Mouse (Mus musculus) midbrain, embryonic 16.5 days (tissue): Measurements from ENCODE around the gene Cntrl. TPM values are rescaled to one million over a fixed set of nuclear protein-coding genes. Genes with fewer than 3 reads are reported as not detected.

Experiments used
- ATAC-seq: fragments of 200-750 bp; cut with Nextera tagmentation; 2 replicates; pipeline ENCODE4 v1.8.0; 2017; ENCODE audit warnings: moderate TSS enrichment
- H3K27ac ChIP-seq: fragments of 300-500 bp; sonication (generic); 2 replicates; pipeline ENCODE4 v1.5.1; 2014; ENCODE audit warnings: mild to moderate bottlenecking, low read length, mixed read lengths
- H3K27me3 ChIP-seq: fragments of 300-500 bp; sonication (generic); 2 replicates; pipeline ENCODE4 v1.6.1; 2014; ENCODE audit warnings: low read depth, low read length, mixed read lengths; ENCODE audit not compliant: control insufficient read depth, insufficient read depth
- H3K36me3 ChIP-seq: fragments of 300-500 bp; sonication (generic); 2 replicates; pipeline ENCODE4 v1.6.1; 2014; ENCODE audit warnings: mild to moderate bottlenecking, low read length, moderate library complexity, mixed read lengths; ENCODE audit not compliant: control insufficient read depth, insufficient read depth
- H3K4me1 ChIP-seq: fragments of 300-500 bp; sonication (generic); 2 replicates; pipeline ENCODE4 v1.6.1; 2014; ENCODE audit warnings: mild to moderate bottlenecking, low read length, mixed read lengths; ENCODE audit not compliant: control insufficient read depth, insufficient read depth
- H3K4me2 ChIP-seq: fragments of 300-500 bp; sonication (generic); 2 replicates; pipeline ENCODE4 v1.6.1; 2014; ENCODE audit warnings: mild to moderate bottlenecking, low read length, mixed read lengths
- H3K4me3 ChIP-seq: fragments of 300-500 bp; sonication (generic); 2 replicates; pipeline ENCODE4 v1.5.1; 2014; ENCODE audit warnings: low read depth, mild to moderate bottlenecking, low read length, moderate library complexity, mixed read lengths
- H3K9ac ChIP-seq: fragments of 300-500 bp; sonication (generic); 2 replicates; pipeline ENCODE4 v1.6.1; 2014; ENCODE audit warnings: low read depth, low read length, mixed read lengths
- H3K9me3 ChIP-seq: fragments of 300-500 bp; sonication (generic); replicated peaks from 2 replicates; pipeline ENCODE4 v1.6.1; 2014; ENCODE audit warnings: mild to moderate bottlenecking, low read length, mixed read lengths; ENCODE audit not compliant: control insufficient read depth, poor library complexity, severe bottlenecking
- WGBS: fragments of 180-500 bp; shearing (Covaris S2); extraction: QIAGEN DNeasy Blood & Tissue Kit; methylation state at CpG from one replicate; pipeline ENCODE4 v1.1.7; 2014; 5-methylcytosine and 5-hydroxymethylcytosine counted together
- polyA plus RNA-seq: library from polyadenylated mRNA; unstranded; fragments of >200 nt; fragmentation: Nextera tagmentation; extraction: Ambion mirVana; gene quantifications from 2 replicates; pipeline ENCODE4 v1.2.1, GENCODE M21; 2015

Cntrl gene
- polyA plus RNA-seq, 1 experiment from 2014 or later, result 10.6 TPM

DNA sequence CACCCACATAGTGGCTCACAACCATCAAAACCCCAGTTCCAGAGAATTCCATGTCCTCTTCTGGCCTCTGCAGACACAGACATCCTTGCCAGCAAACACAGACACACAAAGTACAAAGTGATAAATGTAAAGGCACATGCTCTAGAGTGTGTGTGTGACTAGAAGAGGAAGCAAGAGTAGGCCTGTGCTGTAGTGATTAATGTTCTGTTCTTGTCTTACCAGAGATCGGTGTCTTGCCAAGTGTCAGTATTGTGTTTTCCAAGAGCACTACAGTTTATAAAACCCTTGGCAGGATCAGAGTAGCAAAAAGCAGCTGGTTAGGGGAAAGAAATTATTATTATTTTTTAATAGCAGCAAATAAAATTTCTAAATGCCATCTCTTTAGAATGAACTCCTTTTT is 29.3 kb downstream of the Cntrl start:
- H3K27me3 ChIP-seq, result no peaks in the 10 kb centered on the region
- H3K4me3 ChIP-seq, result no peak overlapping the region
- no peaks in the 10 kb centered on the region for H3K4me1 ChIP-seq
- 100% methylated on average over 1 of the region's 1 CpGs for WGBS
- no peak overlapping the region for H3K27ac ChIP-seq
- no peak overlapping the region for H3K4me2 ChIP-seq
- H3K9me3 ChIP-seq, result no peaks in the 10 kb centered on the region
- H3K36me3 ChIP-seq, result peaks cover 15% of the 10 kb centered on the region; the same call in 1 of the 2 replicates
- no peak overlapping the region for H3K9ac ChIP-seq
- no peak for ATAC-seq

GRCm38 (mm10) chr2:35141673-35142072 is 32.4 kb downstream of the Cntrl start:
- Histone ChIP-seq H3K4me2 (no peak overlapping the region), H3K27ac (no peak overlapping the region), H3K27me3 (no peaks in the 10 kb centered on the region), H3K4me3 (no peak overlapping the region), H3K36me3 (peaks cover 20% of the 10 kb centered on the region), H3K4me1 (no peaks in the 10 kb centered on the region), H3K9me3 (no peaks in the 10 kb centered on the region), H3K9ac (no peak overlapping the region)
- no peak for ATAC-seq
- 95% methylated on average over 3 of the region's 3 CpGs for WGBS

- peaks cover 33% of the 10 kb centered on the region for H3K36me3 ChIP-seq
- no peak overlapping the region for H3K9ac ChIP-seq
- no peak for ATAC-seq
- H3K4me1 ChIP-seq, result no peaks in the 10 kb centered on the region
- no peaks in the 10 kb centered on the region for H3K27me3 ChIP-seq
- H3K9me3 ChIP-seq, result no peaks in the 10 kb centered on the region
- no peak overlapping the region for H3K4me2 ChIP-seq
- no peak overlapping the region for H3K4me3 ChIP-seq
- WGBS, result 94% methylated on average over 10 of the region's 10 CpGs
- no peak overlapping the region for H3K27ac ChIP-seq
Observed at GRCm38 (mm10) chr2:35148806-35149205, 39.5 kb downstream of the Cntrl start.

- no peaks in the 10 kb centered on the region for H3K9me3 ChIP-seq
Observed at GRCm38 (mm10) chr2:35151303-35151882, 42.1 kb downstream of the Cntrl start.

GRCm38 (mm10) chr2:35153179-35153578 is 43.9 kb downstream of the Cntrl start:
- H3K4me3 ChIP-seq, result no peak overlapping the region
- no peak for ATAC-seq
- H3K9me3 ChIP-seq, result no peaks in the 10 kb centered on the region
- peaks cover 37% of the 10 kb centered on the region for H3K36me3 ChIP-seq
- H3K27me3 ChIP-seq, result no peaks in the 10 kb centered on the region
- WGBS, result 92% methylated on average over 6 of the region's 6 CpGs
- H3K4me1 ChIP-seq, result no peaks in the 10 kb centered on the region
- no peak overlapping the region for H3K27ac ChIP-seq
- H3K4me2 ChIP-seq, result no peak overlapping the region
- no peak overlapping the region for H3K9ac ChIP-seq

More at GRCm38 (mm10) chr2:35151303-35151882, 42.1 kb downstream of the Cntrl start:
- Histone ChIP-seq H3K36me3 (peaks cover 40% of the 10 kb centered on the region), H3K4me3 (no peak overlapping the region), H3K27me3 (no peaks in the 10 kb centered on the region), H3K9ac (no peak overlapping the region), H3K4me1 (no peaks in the 10 kb centered on the region), H3K27ac (no peak overlapping the region), H3K4me2 (no peak overlapping the region)
- no peak for ATAC-seq
- 96% methylated on average over 13 of the region's 13 CpGs for whole genome bisulfite sequencing

- Histone ChIP-seq H3K9ac (no peak overlapping the region), H3K36me3 (peaks cover 36% of the 10 kb centered on the region), H3K4me2 (no peak overlapping the region), H3K4me1 (no peaks in the 10 kb centered on the region), H3K9me3 (no peaks in the 10 kb centered on the region), H3K27me3 (no peaks in the 10 kb centered on the region), H3K4me3 (no peak overlapping the region), H3K27ac (no peak overlapping the region)
- WGBS, result 91% methylated on average over 8 of the region's 8 CpGs
- no peak for ATAC-seq
Observed at GRCm38 (mm10) chr2:35153844-35154554, 44.7 kb downstream of the Cntrl start.

DNA sequence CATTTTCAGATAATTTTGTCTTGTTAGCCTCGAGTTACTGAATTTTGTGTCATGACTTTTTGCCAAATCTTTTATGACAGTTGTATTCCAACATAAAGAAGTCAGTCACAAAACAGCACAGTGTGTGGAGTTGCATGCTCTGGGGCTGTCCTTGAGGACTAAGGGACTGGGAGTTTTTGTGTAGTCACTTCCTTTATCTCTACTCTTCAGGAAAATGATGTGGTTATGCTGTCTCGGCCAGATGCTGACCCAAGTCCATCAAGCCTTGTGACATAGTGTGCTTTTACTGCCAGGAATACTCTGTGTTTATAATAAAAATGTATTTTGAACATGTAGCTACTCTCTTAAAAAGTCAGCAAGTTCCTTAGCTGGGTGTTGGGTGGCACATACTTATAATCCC is 47.7 kb downstream of the Cntrl start:
- ATAC-seq, result no peak
- H3K4me3 ChIP-seq, result no peak overlapping the region
- peaks cover 23% of the 10 kb centered on the region for H3K36me3 ChIP-seq
- H3K27me3 ChIP-seq, result no peaks in the 10 kb centered on the region
- no peak overlapping the region for H3K4me2 ChIP-seq
- H3K9me3 ChIP-seq, result no peaks in the 10 kb centered on the region
- no peak overlapping the region for H3K9ac ChIP-seq
- WGBS, result 93% methylated on average over 2 of the region's 2 CpGs
- no peak overlapping the region for H3K27ac ChIP-seq
- H3K4me1 ChIP-seq, result no peaks in the 10 kb centered on the region

DNA sequence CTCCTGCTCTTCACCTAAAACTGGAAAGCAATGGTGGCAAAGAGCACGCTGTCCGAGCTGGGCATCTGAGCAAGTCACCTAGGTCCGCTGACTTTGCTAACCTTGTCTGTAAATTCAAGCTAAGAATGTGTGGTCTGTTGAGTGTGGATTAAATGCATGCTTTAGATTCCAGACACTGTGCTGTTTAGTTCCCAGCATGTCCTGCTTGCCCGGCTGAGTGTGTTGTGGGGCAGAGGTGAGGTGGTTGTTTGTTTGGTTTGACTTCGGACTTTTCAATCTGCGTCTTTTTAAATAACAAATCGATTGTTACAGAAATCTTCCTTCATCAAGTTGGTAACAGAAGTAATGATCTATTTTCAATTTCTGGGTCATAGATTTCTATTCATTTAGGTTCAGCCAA is 48.5 kb downstream of the Cntrl start:
- Histone ChIP-seq H3K27me3 (no peaks in the 10 kb centered on the region), H3K9me3 (no peaks in the 10 kb centered on the region), H3K4me1 (no peaks in the 10 kb centered on the region), H3K9ac (no peak overlapping the region), H3K4me3 (no peak overlapping the region), H3K36me3 (peaks cover 26% of the 10 kb centered on the region), H3K4me2 (no peak overlapping the region), H3K27ac (no peak overlapping the region)
- ATAC-seq, result no peak
- WGBS, result 93% methylated on average over 7 of the region's 7 CpGs

DNA sequence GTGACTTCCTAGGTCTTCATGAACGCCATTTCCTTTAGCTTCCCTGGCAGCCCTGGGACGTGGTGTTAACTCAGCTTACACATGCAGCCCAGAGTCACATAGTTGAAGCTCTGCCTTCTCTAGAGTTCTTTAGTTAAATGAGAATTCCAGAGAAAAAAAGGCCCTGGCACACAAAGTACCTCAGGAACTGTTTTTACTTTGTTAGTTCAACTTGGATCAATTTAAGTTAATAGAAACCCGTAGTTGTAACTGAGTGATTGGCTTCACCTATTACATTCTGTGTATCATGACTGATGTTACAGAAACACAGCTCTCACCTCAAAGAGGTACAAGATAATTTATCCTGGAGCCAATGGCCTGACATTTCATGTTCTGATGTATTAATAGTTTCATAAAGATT is 49.1 kb downstream of the Cntrl start:
- Histone ChIP-seq H3K4me2 (no peak overlapping the region), H3K4me1 (no peaks in the 10 kb centered on the region), H3K27ac (no peak overlapping the region), H3K9me3 (no peaks in the 10 kb centered on the region), H3K27me3 (no peaks in the 10 kb centered on the region), H3K36me3 (peaks cover 24% of the 10 kb centered on the region), H3K9ac (no peak overlapping the region), H3K4me3 (no peak overlapping the region)
- 87% methylated on average over 3 of the region's 3 CpGs for WGBS
- ATAC-seq, result no peak
